Mouse (Mus musculus): ENCODE results near the gene Apol7a.
"Not testable (repeated sequence)": the region's sequence is repeated elsewhere in the genome, so short reads cannot be mapped to it uniquely, and the experiment has no call there.

Gene Apol7a

DNA sequence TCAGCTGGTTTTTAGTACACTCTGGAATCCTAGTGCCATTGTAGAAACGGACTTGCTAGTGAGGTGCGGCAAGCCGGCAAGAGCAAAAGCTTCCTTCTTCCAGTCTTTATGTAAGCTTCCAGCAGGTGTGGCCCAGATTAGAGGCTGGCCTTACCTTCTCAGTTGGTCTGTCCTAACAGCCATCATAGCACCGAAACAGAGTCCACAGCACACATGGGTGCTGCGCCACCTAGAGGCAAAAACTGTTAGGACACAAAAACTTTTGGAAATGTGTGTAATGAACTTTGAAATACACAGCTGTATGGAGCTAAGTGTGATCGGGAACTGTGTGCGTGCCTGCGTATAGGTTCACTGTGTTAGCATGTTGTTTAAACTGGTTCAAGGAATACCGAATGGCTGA, at the start of gene Apol7a:
Apol7a (minus strand) TSS at position 84 of the 400 bp plus-strand sequence.
- DNase-seq (ENCODE audit: low spot score) = not testable (repeated sequence)

DNA sequence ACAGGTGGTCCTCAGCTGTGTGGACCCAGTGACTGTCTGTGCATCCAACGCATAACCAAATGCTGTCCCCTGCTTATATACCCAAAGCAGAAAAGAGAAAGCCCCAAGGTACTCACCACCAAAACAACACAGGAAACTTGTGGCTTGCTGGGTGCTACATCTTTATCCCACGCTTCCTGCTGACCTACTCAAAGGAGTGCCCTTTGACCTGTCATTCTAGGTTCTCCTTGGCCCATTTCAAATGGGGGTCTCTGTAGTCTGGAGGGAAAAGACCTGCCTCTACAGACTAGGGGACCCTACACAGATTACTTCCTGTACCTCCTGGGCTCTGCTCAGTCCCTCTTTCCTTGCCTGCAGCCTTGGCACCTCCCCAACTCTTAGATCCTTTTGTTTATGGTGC, 48.5 kb upstream of the Apol7a start, which contains the start of gene Apol7b:
Apol7b (minus strand) TSS at position 101 of the 400 bp plus-strand sequence.
- not testable (repeated sequence) for DNase-seq (ENCODE audit: low spot score)

DNA sequence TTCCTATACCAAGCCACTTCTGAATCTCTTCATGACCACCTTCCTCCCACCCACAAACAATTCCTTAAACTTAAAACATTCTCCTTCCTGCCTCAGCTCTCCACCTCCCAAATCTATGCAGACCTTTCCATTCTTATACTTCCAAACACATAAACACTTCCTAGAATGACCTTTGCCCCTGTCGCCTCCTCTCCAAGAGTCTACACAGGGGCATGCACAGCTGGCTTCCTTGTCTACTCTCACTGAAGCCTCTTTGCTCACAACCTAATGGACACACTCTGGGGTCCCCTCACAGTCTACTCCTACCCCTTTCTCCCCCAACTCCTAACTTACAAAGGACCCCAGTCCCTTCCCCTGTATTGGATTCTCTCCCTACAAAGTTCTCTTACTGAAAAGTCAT, 46.8 kb upstream of the Apol7a start:
- not testable (repeated sequence) for DNase-seq (ENCODE audit: low spot score)

DNA sequence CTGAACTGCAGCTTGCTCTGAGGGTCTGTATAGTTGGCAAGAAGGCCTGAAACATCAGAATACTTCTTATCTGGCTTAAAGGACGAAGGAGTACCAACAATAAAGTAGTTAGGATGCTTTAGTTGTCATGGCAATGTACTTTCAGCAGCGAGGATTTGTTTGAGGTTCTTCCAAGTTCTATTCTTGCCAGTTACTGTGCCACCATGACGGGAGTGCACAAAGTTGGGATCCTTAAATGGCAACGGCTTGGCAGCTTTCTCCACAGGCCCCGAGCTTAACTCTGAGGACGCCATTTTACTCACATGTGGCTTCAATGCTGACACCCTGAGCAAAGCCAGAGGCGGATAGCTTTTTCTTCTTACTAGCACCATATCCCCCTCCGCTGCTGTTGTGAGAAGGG, 45.8 kb upstream of the Apol7a start:
- not testable (repeated sequence) for DNase-seq (ENCODE audit: low spot score)

DNA sequence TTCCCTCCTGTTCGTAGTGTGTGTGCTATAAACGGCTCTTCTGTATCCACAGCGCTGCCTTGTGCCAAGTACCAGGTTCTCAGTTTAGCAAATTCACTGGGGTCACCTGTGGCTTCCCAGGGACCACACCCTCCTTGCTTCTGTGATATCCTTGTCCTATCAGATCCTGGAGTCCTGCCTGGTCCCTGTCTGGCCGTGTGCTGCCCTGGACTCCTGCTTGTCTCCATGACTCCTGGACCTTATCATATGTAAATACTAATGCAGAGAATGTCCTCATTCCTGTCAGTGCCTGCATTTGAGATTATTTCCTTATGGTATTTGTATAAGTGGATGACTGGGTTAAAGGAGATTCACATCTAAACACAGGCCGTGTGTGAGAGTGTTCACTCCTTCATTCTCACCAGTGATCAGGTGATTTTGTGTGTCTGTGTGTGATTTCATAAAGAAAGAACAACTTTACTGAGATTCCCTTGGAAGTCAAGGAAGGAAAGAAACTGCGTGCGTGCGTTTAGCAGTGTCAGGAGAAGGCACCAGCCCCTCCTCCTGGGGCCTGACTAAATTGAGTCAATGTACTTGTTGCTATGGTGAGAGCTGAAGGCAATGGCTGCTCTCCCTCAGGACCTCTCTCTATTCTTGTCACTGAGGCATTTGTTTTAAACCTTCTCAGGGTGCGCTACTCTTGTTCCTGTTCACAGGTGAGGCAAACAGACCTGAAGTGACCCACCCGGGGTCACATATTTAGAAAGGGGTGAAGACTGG, 30.0 kb upstream of the Apol7a start:
- DNase-seq (ENCODE audit: low spot score) = not testable (repeated sequence)

DNA sequence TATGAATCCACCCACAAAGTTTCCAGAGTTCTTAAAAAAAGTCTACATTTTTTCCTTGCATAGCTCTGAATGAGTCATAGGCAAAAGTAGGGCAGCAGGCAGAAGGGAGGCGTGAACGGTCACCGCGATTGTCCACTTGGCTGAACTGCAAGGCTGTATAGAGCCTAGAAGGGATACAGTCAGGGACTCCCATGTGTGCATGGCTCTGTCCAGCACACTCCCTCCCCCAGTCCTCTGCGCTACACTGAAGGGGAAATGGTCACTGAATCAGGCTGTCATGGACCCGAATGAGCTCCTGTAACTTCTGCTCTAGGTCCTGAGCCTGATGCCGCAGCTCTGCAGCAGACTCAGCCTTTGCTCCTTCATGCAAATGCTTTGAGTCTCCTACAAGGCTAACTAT, 24.0 kb upstream of the Apol7a start:
- DNase-seq (ENCODE audit: low spot score) = not testable (repeated sequence)

DNA sequence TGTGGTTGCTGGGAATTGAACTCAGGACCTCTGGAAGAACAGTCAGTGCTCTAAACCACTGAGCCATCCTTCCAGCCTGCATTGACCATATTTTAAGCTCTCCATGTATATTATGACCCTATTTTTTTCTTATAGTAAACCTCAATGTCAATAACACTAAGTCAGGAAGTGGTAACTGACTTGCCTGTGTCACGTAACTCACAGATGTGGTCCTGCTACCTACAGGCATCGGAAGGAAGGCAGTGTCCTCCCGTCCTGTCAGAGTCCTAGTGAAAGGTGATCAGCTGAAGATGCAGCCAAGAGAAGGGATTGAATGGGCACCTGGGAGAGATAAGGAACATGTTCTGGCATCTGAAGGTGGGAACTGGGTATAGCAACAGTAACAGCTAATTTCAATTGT, 20.7 kb upstream of the Apol7a start:
- not testable (repeated sequence) for DNase-seq (ENCODE audit: low spot score)

DNA sequence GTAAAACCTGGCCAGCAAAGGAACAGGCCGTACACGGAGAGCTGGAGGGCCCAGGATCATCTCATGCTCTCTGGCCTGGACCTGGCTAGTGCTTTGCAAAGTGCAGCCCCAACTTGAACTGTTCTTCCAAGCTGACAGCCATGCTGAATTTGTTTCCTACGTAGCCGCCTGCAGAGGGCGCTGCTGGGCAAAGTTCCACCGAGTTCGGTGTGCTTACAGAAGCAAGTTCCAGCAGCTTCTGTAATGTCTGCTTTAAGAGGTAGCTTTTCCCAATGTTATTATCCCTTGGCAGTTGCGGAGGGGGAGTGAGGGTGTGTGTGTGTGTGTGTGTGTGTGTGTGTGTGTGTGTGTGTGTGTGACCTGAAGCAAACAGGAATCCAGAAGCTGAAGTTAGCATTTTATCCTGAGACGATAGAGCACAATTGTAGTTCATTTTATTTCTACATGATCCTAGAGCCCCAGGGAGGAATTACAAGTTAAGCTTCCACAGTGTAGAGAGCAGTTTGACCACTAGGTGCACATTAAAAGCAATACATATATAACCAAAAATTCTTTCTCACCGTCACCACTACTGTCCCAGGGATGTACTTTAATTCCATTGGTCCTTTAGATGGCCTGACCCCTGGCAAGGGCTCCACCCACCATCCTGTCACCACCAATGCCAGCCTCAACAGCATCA, 17.9 kb upstream of the Apol7a start:
- DNase-seq (ENCODE audit: low spot score) = not testable (repeated sequence)

DNA sequence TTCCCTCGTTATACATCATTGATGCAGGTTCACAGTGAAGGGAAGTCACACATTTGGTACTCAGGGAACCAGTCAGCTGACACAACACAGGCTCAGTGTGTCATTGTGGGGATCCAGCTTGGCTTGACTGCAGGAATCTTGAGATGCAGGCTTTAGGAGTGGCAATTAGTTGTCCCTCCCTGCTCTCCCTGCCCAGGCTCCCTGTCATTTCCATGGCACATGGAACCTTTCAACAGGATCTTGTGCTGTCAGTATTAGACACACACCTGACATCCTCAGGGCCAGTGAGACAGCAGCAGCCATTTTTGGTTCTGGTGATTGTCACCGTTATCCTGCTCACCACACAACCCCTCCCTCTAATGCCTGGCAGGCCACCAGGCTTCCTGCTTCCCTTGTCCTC, 16.7 kb upstream of the Apol7a start:
- not testable (repeated sequence) for DNase-seq (ENCODE audit: low spot score)

DNA sequence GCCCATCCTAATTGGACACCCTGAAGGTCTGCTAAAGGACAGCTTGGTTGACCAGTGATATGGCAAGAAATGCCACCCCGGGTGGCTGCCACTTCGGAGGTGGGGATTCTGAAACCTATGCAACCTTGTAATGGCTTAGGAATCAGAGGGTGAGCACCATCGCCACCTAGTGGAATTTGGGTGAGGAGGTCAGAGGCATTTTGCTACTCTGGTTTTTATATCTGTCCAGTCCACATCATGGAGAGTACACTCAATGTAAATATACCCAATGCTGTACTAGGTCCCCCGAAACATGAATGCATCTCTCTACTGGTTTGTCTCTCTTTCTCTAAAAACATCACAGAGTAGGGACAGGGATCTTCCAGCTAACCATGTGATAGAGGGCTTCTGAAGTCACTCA, 13.8 kb upstream of the Apol7a start:
- DNase-seq (ENCODE audit: low spot score) = not testable (repeated sequence)

DNA sequence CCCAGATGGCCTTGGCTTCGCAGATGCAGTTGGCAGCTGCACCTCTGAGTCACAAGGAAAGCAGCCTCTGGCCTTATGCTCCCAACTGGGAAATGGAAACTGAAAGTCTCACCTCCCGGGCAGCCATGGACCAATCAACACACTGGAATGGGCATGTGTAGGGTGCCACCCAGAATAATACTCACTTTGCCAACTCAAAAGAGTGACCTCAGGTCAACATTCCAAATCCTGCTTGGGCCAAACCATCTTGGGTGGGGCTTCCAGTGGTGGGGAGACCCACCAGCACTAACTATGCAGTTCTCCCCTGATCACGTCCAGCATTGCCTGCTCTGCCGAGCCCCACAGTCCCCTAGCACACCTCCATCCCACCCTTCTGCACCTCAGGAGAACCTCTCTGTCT, 12.1 kb upstream of the Apol7a start, which contains the start of gene Apol9a:
Apol9a (minus strand) TSS at position 101 of the 400 bp plus-strand sequence.
- not testable (repeated sequence) for DNase-seq (ENCODE audit: low spot score)

DNA sequence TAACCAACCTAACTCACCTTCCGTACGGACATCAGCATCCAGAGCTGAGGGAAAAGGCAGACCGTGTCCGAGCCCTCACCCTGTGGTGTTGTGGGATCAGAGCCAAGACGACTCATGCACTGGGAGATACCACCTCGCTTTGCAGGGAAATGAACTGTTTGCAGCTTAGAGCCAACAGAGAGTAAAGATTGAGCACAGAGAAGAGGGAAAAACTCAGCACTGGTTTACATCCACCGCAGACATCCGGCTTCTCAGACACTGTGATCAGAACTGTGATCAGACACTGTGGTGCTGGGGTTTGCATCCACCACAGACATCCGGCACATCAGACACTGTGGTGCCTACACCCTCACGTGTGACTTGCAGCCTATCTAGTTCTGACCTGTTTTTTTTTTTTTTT, 7.5 kb upstream of the Apol7a start:
- not testable (repeated sequence) for DNase-seq (ENCODE audit: low spot score)

DNA sequence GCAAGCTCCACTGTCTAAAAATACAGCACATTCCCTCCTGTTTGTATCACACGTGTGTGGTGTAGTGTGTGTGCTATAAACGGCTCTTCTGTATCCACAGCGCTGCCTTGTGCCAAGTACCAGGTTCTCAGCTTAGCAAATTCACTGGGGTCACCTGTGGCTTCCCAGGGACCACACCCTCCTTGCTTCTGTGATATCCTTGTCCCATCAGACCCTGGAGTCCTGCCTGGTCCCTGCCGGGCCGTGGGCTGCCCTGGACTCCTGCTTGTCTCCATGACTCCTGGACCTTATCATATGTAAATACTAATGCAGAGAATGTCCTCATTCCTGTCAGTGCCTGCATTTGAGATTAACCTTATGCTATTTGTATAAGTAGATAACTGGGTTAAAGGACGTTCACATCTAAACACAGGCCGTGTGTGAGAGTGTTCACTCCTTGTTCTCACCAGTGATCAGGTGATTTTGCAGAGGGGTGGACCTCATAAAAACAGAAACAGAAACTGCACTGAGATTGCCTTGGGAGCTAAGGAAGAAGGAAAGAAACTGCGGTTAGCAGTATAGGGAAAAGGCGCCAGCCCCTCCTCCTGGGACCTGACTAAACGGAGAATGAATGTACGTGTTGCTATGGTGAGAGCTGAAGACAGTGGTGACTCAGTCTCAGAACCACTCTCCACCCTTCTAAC, 1.3 kb downstream of the Apol7a start:
- DNase-seq (ENCODE audit: low spot score) = not testable (repeated sequence)

DNA sequence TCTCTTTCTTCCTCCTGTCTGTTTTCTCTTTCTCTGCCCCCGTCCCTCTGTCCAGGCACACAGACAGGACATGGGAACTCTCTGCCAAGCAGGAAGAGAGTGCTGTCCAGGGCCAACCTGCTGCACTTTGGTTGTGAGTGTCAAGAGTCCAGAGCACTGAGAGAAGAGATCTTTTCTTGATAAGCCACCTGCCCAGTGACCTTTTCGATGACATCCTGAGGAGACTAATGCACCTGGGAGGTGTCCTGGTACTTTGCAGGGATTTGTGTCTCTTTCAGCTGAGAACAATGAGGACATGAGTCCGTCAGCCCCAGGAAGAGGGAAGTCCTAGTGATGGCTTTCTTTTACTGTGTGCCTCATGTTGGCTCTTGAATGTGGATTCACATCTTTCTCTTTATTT, 5.1 kb downstream of the Apol7a start:
- DNase-seq (ENCODE audit: low spot score) = not testable (repeated sequence)

DNA sequence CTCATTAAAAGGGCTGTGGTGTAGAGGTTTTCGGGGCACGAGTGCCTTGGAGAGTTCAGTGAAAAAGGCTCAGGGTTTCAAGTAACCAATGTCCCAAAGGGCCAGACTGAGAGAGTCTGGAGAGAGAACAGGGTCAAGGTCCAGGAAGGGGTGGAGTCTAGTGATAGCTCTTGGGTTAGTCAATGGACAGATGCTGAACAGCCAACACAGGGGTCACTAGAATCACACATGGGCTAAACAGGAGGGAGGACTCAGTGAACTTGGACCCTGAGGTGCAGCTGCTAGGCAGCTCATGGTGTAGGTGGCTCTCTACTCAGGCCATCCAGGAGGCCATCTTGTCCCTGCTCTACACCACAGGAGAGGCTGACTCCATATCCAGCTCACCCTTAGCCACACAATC, 11.4 kb downstream of the Apol7a start:
- no peak for DNase-seq (ENCODE audit: low spot score)

DNA sequence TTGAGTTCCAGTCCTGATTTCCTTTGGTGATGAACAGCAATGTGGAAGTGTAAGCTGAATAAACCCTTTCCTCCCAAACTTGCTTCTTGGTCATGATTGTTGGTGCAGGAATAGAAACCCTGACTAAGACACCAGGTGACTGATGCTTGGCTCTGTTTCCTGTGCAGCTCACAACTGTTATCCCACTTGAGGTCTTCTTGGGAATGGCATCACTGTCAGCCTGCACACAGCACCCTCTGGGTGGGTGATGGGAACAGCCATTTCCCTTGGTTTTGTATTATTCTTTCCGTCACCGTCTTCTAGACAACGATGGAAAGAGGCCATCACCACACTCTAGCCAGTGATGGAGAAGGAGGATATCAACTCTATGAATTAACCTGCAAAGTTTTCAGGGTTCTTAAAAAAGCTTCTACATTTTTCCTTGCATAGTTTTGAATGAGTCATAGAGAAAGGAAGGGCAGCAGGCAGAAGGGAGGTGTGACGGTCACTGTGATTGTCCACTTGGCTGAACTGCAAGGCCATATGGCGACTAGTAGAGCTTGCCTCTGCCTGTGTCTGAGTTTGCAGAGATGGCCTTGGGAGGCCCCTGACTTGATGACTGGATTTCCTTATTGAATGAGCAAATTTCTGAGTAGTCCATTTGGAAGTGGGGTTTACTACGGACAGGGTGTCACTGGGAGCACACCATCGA, 14.4 kb downstream of the Apol7a start:
- no peak for DNase-seq (ENCODE audit: low spot score)

DNA sequence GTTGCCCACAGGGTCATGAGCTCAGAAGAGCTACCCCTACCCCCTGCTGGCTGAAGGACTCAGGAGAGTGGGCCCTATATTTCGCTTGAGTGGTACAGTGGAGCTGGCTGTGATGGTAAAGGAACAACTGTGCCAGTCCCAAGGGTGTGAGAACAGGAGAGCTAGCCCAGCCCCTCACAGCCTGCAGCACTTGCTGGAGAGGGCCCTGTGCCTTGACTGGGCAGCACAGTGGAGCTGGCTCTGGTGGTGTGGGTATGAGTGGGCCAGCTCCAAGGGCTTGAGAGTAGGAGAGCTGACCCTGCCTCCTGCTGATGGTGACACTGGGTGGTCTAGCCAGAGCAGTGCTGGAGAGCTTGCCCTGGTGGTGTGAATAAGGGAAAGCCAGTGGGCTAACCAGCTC, 16.0 kb downstream of the Apol7a start:
- DNase-seq (ENCODE audit: low spot score) = no peak

DNA sequence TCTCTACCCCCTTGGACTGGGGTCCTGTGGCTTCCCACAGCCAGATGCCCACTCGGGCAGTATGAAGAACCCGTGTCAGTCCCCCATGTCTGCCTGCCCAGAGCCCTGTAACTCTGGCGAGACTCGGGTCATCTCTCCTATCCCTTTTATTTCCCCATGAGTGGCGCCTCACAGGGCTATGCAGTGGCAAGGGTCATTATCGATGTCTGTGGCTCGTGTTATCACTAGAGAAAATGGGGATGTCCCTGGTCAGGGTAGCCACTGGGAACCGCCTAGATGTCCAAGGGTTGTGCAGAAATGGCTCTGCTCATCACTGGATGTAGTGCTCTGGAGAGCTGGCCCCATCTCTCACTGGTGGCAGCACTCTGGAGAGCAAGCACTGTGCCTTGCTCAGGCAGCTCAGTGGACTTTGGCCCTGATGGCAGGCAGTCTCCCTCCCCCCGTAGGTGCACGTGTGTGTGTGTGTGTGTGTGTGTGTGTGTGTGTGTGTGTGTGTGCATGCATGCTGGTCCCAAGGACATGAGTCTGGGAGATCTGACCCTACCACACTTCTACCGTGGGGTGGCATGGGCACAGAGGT, 16.5 kb downstream of the Apol7a start:
- DNase-seq (ENCODE audit: low spot score) = no peak

DNA sequence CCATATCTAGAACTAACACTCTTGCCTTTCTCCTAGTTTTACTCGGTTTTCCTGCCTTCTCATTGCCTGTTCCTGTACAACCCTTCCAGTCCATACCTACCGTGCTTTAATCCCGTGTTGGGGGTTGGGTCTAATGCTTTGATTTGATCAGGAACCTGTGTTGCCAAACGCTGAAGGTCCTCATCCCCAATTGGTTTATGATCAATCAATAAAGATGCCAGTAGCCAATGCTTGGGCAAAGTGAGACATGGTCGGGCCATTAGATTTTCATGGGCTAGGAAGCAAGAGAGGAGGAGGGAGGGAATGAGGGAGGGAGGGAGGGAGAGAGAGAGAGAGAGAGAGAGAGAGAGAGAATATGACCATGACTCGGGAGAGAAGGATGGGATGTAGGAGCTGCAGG, 17.4 kb downstream of the Apol7a start:
- no peak for DNase-seq (ENCODE audit: low spot score)

DNA sequence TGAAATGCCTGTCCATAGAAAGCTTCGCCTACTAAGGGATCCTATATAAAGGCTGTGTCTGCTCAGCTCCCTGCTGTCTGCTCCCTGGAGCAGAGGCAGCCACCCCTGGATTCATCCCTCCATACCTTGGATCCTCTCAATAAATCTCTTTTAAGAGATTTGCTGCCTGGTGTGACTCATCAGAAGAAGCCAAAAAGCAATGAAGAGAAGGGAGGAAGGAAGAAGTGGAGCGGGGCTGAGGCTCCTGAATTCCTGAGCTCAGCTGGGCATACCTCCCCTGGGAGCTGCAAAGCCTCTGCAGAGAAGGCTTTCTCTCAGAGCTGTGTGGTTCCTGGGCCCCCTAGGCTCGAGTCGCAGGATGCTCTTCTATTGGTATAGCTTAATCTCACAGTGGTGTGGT, 19.0 kb downstream of the Apol7a start:
- DNase-seq (ENCODE audit: low spot score) = no peak

DNA sequence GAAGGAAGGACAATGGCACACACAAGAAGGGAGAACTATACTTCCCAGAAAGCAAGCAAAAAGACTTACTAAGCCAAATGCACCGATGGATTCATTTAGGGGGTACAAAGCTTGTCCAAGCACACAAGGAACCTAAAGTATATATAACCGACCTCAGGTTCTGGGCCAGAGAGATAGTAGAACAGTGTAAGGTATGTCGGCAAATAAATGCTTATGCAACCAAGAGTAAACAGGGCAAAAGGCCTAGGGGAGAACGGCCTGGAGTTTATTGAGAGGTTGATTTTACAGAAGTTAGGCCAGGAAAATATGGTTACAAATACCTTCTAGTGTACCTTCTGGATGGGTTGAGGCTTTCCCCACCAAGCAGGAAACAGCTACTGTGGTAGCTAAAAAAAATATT, 21.5 kb downstream of the Apol7a start:
- DNase-seq (ENCODE audit: low spot score) = no peak

DNA sequence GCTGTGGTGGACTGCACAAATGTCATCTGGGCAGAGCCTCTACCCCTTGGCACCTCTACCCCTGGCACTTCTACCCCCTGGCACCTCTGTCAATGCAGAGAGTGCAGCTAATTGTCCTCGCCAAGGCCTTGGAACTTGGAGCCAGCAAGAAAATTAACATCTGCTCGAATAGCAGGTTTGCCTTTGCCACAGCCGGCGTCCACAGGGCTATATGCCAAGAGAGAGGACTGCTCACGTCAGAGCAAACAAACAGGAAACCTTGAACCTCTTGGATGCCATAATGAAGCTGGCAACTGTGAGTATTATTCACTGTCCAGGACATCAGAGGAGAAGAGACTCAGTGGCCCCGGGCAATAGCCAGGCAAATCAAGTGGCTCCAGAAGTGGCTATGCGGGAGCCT, 22.0 kb downstream of the Apol7a start:
- DNase-seq (ENCODE audit: low spot score) = no peak

All from ovary, postnatal 14 days (tissue).